Mouse (Mus musculus) ES-Bruce4 (cell line): ENCODE measurements around the gene Lipc.

ENCODE experiments used
- CTCF ChIP-seq: IDR thresholded peaks from one replicate; pipeline ENCODE4 v1.8.1; 2011; ENCODE audit warnings: low read depth, low read length
- EP300 ChIP-seq: IDR thresholded peaks from 2 replicates; pipeline ENCODE4 v1.6.1; 2011; ENCODE audit warnings: low read depth, low read length; ENCODE audit not compliant: insufficient read depth
- POLR2A ChIP-seq: IDR thresholded peaks from one replicate; pipeline ENCODE4 v1.8.1; 2011; ENCODE audit warnings: low read length; ENCODE audit not compliant: insufficient read depth

- TF ChIP-seq POLR2A: no peak
- no peak for TF ChIP-seq EP300
- no peak for TF ChIP-seq CTCF
Observed at GRCm38 (mm10) chr9:70801761-70802160, 150.3 kb downstream of the Lipc start.
